Mouse (Mus musculus) megakaryocyte, adult 5-6 weeks (primary cell): ENCODE data around the gene Taf4. TPM values are rescaled to one million over a fixed set of nuclear protein-coding genes. Genes with fewer than 3 reads are reported as not detected.

Source experiments
- ATAC-seq: 2 replicates; pipeline ENCODE4 v1.8.0; 2016; ENCODE audit warnings: mild to moderate bottlenecking, inconsistent platforms; ENCODE audit not compliant: poor library complexity, severe bottlenecking
- total RNA-seq, 2 experiments: library from RNA; stranded (forward) in 1 of 2; stranded (reverse) in 1 of 2; fragments of 153-499, 151-499 nt in 1 of 2; fragments of 221-1000, 200-1000 nt in 1 of 2; gene quantifications; 2 replicates each; pipeline versions ENCODE4 v1.2.3 to v1.2.4; 2015 to 2017

Taf4 gene
- total RNA-seq (2015) (28.4 and 31.8 TPM in 2 replicates), total RNA-seq (2017) (27.6 and 43.5 TPM in 2 replicates)

GRCm38 (mm10) chr2:179976628-179977343, at the start of gene Taf4:
Gene Taf4 (minus strand): TSS chr2:179976646.
- ATAC-seq = peak; percentile 79

GRCm38 (mm10) chr2:180025861-180026200, 49.4 kb upstream of the Taf4 start:
- no peak for ATAC-seq

GRCm38 (mm10) chr2:180025135-180025860, 48.9 kb upstream of the Taf4 start:
- ATAC-seq = peak; percentile 6; the same call in 1 of the 2 replicates

GRCm38 (mm10) chr2:180024401-180025098, 48.1 kb upstream of the Taf4 start, which contains the start of gene Lsm14b:
Gene Lsm14b (plus strand): TSS chr2:180024987.
- peak; percentile 89 for ATAC-seq

- ATAC-seq = no peak
Measured at GRCm38 (mm10) chr2:180022751-180023150, 46.3 kb upstream of the Taf4 start.

GRCm38 (mm10) chr2:180020919-180021318, 44.5 kb upstream of the Taf4 start:
- no peak for ATAC-seq

- no peak for ATAC-seq
Measured at GRCm38 (mm10) chr2:180020091-180020661, 43.7 kb upstream of the Taf4 start.

GRCm38 (mm10) chr2:180018573-180018972, 42.1 kb upstream of the Taf4 start:
- no peak for ATAC-seq

GRCm38 (mm10) chr2:180017632-180018031, 41.2 kb upstream of the Taf4 start:
- no peak for ATAC-seq

- no peak for ATAC-seq
Measured at GRCm38 (mm10) chr2:180013686-180014085, 37.2 kb upstream of the Taf4 start.

GRCm38 (mm10) chr2:180011370-180011769, 34.9 kb upstream of the Taf4 start:
- no peak for ATAC-seq

- no peak for ATAC-seq
Measured at GRCm38 (mm10) chr2:180010686-180011085, 34.2 kb upstream of the Taf4 start.

GRCm38 (mm10) chr2:180006352-180007017, 30.0 kb upstream of the Taf4 start:
- no peak for ATAC-seq

- no peak for ATAC-seq
Measured at GRCm38 (mm10) chr2:180005656-180006351, 29.4 kb upstream of the Taf4 start.

GRCm38 (mm10) chr2:180001635-180002034, 25.2 kb upstream of the Taf4 start:
- ATAC-seq = no peak

- no peak for ATAC-seq
Measured at GRCm38 (mm10) chr2:179998431-179998830, 22.0 kb upstream of the Taf4 start.

- no peak for ATAC-seq
Measured at GRCm38 (mm10) chr2:179993071-179993470, 16.6 kb upstream of the Taf4 start.

- no peak for ATAC-seq
Measured at GRCm38 (mm10) chr2:179989098-179989497, 12.7 kb upstream of the Taf4 start.

GRCm38 (mm10) chr2:179986437-179987022, 10.1 kb upstream of the Taf4 start:
- ATAC-seq = peak; percentile 40

GRCm38 (mm10) chr2:179985695-179986094, 9.2 kb upstream of the Taf4 start:
- no peak for ATAC-seq
